Mouse (Mus musculus) kidney, adult 2 months (tissue): ENCODE results near the gene Prss34.

Experiments
- CTCF ChIP-seq: fragments of 200-500 bp; conservative IDR thresholded peaks from 2 replicates; pipeline ENCODE4 v1.5.1; 2011; ENCODE audit warnings: low read depth, mild to moderate bottlenecking, control low read depth, low read length, moderate library complexity, mixed read lengths; ENCODE audit not compliant: insufficient read depth, insufficient read length
- POLR2A ChIP-seq: fragments of 200-500 bp; IDR thresholded peaks from one replicate; pipeline ENCODE4 v1.6.1; 2011; ENCODE audit warnings: low read depth, low read length, control low read depth

DNA sequence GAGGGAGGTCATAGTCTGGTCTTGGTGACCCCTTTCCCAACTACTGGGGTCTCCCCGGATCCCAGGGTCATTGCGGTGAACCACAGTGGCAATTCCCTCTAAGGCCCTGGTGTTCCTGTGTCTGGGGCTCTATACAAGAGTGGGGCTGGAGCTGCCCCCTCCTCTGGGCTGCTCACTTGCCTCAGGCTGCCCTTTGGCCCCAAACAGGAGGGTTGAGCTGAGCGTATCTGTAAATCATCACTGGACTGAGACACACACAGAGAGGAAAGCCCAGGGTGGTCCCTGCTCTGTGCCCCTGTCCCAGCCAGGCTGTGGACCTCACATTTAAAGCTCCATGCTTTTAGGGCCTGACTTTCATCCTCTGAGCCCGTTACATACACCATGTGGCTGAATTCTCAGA lies 40.0 kb downstream of the Prss34 start:
- TF ChIP-seq CTCF (no peak), POLR2A (no peak)
